Mouse (Mus musculus) liver, embryonic 11.5 days (tissue): ENCODE data around the gene Harbi1. TPM values are rescaled to one million over a fixed set of nuclear protein-coding genes. Genes with fewer than 3 reads are reported as not detected.

Experiments
- ATAC-seq: fragments of 200-750 bp; cut with Nextera tagmentation; replicated peaks from 2 replicates; pipeline ENCODE4 v1.8.0; 2017; ENCODE audit warnings: moderate number of reproducible peaks, mild to moderate bottlenecking, moderate TSS enrichment, moderate library complexity; ENCODE audit not compliant: low FRiP score
- DNase-seq: peaks from one replicate; pipeline ENCODE4 v3.0.0-alpha.2; 2017; ENCODE audit warnings: low spot score
- H3K27ac ChIP-seq: fragments of 300-500 bp; sonication (generic); 2 replicates; pipeline ENCODE4 v1.5.1; 2014; ENCODE audit warnings: mild to moderate bottlenecking, low read depth, low read length, control low read depth
- H3K27me3 ChIP-seq: fragments of 300-500 bp; sonication (generic); replicated peaks from 2 replicates; pipeline ENCODE4 v1.6.1; 2014; ENCODE audit warnings: low read length, mixed read lengths; ENCODE audit not compliant: control insufficient read depth, insufficient read depth
- H3K36me3 ChIP-seq: fragments of 300-500 bp; sonication (generic); 2 replicates; pipeline ENCODE4 v1.6.1; 2014; ENCODE audit warnings: mild to moderate bottlenecking, low read length, moderate library complexity, mixed read lengths; ENCODE audit not compliant: control insufficient read depth, insufficient read depth
- H3K4me1 ChIP-seq: fragments of 300-500 bp; sonication (generic); replicated peaks from 2 replicates; pipeline ENCODE4 v1.6.1; 2014; ENCODE audit warnings: low read length, mixed read lengths; ENCODE audit not compliant: control insufficient read depth, insufficient read depth
- H3K4me2 ChIP-seq: fragments of 300-500 bp; sonication (generic); 2 replicates; pipeline ENCODE4 v1.6.1; 2014; ENCODE audit warnings: mild to moderate bottlenecking, control low read depth, moderate library complexity
- H3K4me3 ChIP-seq: fragments of 300-500 bp; sonication (generic); 2 replicates; pipeline ENCODE4 v1.5.1; 2014; ENCODE audit warnings: low read depth, low read length, control low read depth
- H3K9ac ChIP-seq: fragments of 300-500 bp; sonication (generic); 2 replicates; pipeline ENCODE4 v1.6.1; 2014; ENCODE audit warnings: low read depth, low read length, control low read depth
- H3K9me3 ChIP-seq: fragments of 300-500 bp; sonication (generic); 2 replicates; pipeline ENCODE4 v1.6.1; 2016; ENCODE audit warnings: low read length, inconsistent platforms, mixed read lengths; ENCODE audit not compliant: control insufficient read depth
- WGBS: fragments of 180-500 bp; shearing (Covaris S2); extraction: QIAGEN DNeasy Blood & Tissue Kit; methylation state at CpG from one replicate; pipeline ENCODE4 v1.1.7; 2014; 5-methylcytosine and 5-hydroxymethylcytosine counted together
- polyA plus RNA-seq: library from polyadenylated mRNA; unstranded; fragments of >200 nt; fragmentation: Nextera tagmentation; extraction: Ambion mirVana; gene quantifications from 2 replicates; pipeline ENCODE4 v1.2.1, GENCODE M21; 2014

Harbi1 gene
- polyA plus RNA-seq, 1 experiment from 2014 or later = 16.3 TPM

DNA sequence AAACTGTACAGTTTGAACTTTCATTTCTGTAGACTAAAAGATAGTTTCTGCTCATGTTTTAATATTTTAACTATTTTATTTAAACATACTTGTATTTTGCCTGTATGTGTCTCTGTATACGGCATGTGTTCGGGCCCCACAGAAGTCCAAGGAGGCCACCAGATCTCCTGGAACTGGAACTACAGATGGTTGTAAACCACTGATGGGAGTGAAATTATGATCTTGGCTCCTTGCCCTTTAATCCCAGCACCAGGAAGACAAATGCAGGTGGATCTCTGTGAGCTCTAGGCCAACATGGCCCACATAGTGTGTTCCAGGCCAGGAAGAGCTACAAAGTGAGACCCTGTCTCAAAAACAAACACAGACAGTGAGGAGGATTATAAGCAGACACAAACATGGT, 9.3 kb upstream of the Harbi1 start:
- ATAC-seq (no peak), DNase-seq (no peak)
- H3K4me2 ChIP-seq = no peak overlapping the region
- H3K4me1 ChIP-seq = no peaks in the 10 kb centered on the region
- H3K27me3 ChIP-seq = no peaks in the 10 kb centered on the region
- no peak overlapping the region for H3K27ac ChIP-seq
- no peak overlapping the region for H3K4me3 ChIP-seq
- WGBS = 96% methylated on average over 2 of the region's 2 CpGs
- H3K36me3 ChIP-seq = no peaks in the 10 kb centered on the region
- H3K9me3 ChIP-seq = no peaks in the 10 kb centered on the region
- no peak overlapping the region for H3K9ac ChIP-seq

DNA sequence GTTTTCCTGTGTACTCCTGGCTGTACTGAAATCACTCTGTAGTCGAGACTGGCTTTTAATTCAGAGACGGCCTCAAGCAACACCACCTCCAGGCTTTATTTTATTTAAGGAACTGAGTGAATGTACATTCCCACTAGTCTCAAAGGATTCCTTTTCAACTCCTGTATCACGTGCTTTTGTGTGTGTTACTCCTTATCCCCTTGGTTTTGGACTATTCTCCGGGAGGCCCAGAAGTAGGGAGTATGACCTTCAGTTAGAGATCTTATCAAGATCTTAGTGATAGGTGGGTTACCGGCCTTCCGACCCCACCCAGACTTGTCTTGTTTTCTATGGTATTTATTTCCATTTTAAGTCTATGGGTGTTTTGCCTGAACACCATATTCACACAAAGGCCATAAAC, 4.9 kb upstream of the Harbi1 start:
- no peak overlapping the region for H3K4me3 ChIP-seq
- H3K27me3 ChIP-seq = no peaks in the 10 kb centered on the region
- no peak for DNase-seq
- 78% methylated on average over 6 of the region's 6 CpGs for WGBS
- ATAC-seq = no peak
- no peak overlapping the region for H3K9ac ChIP-seq
- peaks cover 6% of the 10 kb centered on the region for H3K4me1 ChIP-seq
- H3K36me3 ChIP-seq = no peaks in the 10 kb centered on the region
- H3K9me3 ChIP-seq = no peaks in the 10 kb centered on the region
- no peak overlapping the region for H3K4me2 ChIP-seq
- no peak overlapping the region for H3K27ac ChIP-seq

DNA sequence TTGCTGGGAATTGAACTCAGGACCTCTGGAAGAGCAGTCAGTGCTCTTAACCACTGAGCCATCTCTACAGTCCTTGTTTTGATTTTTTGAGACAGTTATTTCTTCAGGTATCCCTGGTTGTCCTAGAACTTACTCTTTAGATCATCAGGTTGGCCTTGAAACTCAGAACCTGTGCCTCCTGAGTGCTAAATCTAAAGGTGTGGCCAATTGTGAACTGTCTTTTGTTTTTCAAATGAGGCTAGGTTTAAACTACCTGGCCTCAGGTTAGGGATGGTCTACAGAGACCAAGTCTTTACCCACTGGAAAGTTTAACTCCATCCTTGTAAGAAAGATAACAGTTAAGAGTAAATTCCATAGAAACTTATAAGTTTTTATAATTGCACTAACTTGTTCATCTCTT, 4.2 kb upstream of the Harbi1 start:
- H3K27ac ChIP-seq = no peak overlapping the region
- H3K4me2 ChIP-seq = no peak overlapping the region
- H3K4me3 ChIP-seq = no peak overlapping the region
- no peaks in the 10 kb centered on the region for H3K27me3 ChIP-seq
- no peaks in the 10 kb centered on the region for H3K36me3 ChIP-seq
- ATAC-seq (no peak), DNase-seq (no peak)
- H3K4me1 ChIP-seq = peaks cover 6% of the 10 kb centered on the region
- H3K9ac ChIP-seq = no peak overlapping the region
- no peaks in the 10 kb centered on the region for H3K9me3 ChIP-seq

DNA sequence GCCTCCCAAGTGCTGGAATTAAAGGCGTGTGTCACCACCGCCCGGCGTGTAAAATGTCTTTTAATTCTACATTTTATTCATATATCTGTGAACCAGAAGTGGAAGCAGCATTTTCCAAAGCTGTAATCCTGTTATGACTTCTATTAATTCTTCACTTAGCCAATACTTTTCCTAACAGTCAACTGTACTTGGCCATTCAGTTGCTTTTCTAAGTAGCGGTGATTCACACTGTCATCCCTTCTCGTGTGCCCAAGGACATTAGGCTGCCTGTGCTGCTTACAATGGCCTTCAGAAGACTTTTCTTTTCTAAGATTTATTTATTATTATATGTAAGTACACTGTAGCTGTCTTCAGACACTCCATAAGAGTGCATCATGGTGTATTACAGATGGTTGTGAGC, 2.3 kb upstream of the Harbi1 start:
- H3K36me3 ChIP-seq = peaks cover 2% of the 10 kb centered on the region; the same call in 1 of the 2 replicates
- 95% methylated on average over 6 of the region's 6 CpGs for WGBS
- DNase-seq = no peak
- H3K4me2 ChIP-seq = no peak overlapping the region
- H3K27me3 ChIP-seq = no peaks in the 10 kb centered on the region
- H3K9ac ChIP-seq = no peak overlapping the region
- H3K27ac ChIP-seq = no peak overlapping the region
- no peak overlapping the region for H3K4me3 ChIP-seq
- H3K4me1 ChIP-seq = peaks cover 6% of the 10 kb centered on the region
- H3K9me3 ChIP-seq = no peaks in the 10 kb centered on the region
- no peak for ATAC-seq

DNA sequence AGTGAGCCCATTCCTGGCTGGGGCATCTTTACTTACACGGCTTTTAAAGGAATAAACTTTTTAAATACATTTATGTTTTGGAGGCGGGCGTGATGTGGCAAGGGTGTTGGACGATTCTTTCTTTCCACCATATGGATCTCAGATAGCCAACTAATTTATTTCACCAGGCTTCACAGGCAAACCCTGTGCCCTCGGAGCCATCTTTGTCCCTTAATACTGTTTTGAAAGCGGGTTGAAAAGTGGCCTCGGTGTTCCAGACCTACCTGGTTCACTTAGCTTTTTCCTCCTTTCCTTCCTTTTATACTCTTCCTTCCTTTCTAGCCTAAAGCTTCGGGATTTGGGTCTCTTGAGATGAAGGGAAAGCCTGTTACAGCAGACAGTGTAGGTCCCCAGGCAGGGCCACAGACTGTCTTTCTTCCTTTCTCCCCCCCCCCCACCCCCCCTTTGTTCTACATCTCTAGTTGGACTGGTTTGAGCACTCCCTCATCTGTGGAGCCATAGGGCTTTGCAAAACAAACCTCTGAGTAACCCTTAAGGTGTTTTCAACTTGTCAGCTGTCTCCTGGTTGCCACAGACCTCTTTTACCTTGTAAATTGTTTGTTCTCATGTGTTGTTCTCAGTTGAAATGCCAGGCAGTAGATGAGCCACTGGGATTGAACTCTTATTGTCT, 739 bp downstream of the Harbi1 start:
- peak overlapping the region; percentile 68 for H3K4me2 ChIP-seq
- H3K4me3 ChIP-seq = peak overlapping the region; percentile 77
- H3K36me3 ChIP-seq = peaks cover 2% of the 10 kb centered on the region; the same call in 1 of the 2 replicates
- peak overlapping the region; percentile 81 for H3K27ac ChIP-seq
- WGBS = 4% methylated on average over 8 of the region's 8 CpGs
- peaks cover 6% of the 10 kb centered on the region for H3K4me1 ChIP-seq
- H3K27me3 ChIP-seq = no peaks in the 10 kb centered on the region
- DNase-seq (no peak), ATAC-seq (0 out of 2 replicates have a peak, but pooled peaks have one; percentile 9)
- no peaks in the 10 kb centered on the region for H3K9me3 ChIP-seq
- peak overlapping the region; percentile 77 for H3K9ac ChIP-seq

DNA sequence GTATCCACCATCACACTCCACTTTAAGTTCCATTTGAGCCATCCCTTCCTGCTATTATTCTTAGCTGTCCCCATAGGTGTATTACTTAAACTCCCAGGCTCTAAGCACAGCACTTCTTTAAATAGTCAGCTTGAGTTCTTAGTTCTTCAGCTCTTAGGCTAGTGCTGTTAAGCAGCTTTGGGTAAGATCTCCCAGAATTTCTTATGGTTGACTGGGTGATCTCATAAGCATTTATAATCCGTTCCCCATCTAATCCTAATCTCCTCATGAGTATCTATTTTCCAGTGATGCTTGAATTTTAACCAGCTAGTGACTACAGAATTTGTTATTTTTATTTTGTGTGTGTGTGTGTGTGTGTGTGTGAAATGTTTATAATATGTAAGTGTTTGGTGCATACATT, 4.3 kb downstream of the Harbi1 start:
- Histone ChIP-seq H3K27me3 (no peaks in the 10 kb centered on the region), H3K9me3 (no peaks in the 10 kb centered on the region), H3K4me3 (no peak overlapping the region), H3K27ac (no peak overlapping the region), H3K36me3 (peaks cover 2% of the 10 kb centered on the region; the same call in 1 of the 2 replicates), H3K9ac (no peak overlapping the region), H3K4me2 (no peak overlapping the region), H3K4me1 (no peaks in the 10 kb centered on the region; the same call in 1 of the 2 replicates)
- no peak for DNase-seq
- no peak for ATAC-seq
- 88% methylated on average over 1 of the region's 1 CpGs for WGBS

DNA sequence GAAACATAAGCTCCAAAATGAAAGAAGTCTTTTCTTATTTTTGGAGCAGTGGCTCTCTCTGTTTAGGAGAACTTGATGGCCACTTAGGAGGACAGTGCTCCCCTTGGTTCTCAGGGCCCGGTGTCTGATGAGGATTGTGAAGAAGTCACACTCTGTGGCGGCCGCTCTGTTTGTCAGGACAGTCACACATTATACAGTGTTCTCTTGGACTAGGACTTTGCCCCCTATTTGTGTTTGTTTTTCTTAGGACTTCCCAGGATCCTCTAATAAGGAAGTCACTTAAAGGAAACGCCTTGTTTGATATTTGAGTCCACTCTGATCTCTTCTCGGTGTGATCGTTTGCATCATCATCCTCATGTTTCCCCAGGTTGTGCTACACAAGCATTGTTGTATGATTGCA, 7.6 kb downstream of the Harbi1 start:
- no peak for ATAC-seq
- no peak overlapping the region for H3K4me3 ChIP-seq
- H3K4me2 ChIP-seq = no peak overlapping the region
- H3K4me1 ChIP-seq = no peaks in the 10 kb centered on the region; the same call in 1 of the 2 replicates
- H3K9me3 ChIP-seq = no peaks in the 10 kb centered on the region
- WGBS = 80% methylated on average over 6 of the region's 6 CpGs
- H3K9ac ChIP-seq = no peak overlapping the region
- H3K27me3 ChIP-seq = no peaks in the 10 kb centered on the region
- peaks cover 3% of the 10 kb centered on the region; the same call in 1 of the 2 replicates for H3K36me3 ChIP-seq
- H3K27ac ChIP-seq = no peak overlapping the region
- no peak for DNase-seq

DNA sequence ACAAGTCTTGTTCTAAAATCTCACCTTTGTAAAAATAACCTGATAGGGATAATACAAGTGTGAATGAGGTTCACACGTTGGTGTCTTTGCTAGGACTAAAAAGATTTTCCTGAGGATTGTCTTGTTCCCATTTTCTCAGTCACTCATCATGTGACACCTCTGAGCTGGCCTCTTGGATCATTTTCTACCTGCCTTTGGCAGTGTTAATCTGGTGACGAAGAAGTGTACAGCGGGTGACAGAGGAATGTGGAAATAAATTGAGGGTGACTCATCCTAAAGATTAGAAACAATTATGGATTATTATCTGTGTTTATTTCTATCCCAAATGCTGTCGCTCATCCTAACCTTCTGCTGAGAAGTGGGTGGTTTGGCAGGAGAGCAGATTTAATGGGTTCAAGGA, 12.7 kb downstream of the Harbi1 start:
- Histone ChIP-seq H3K36me3 (peaks cover 3% of the 10 kb centered on the region; the same call in 1 of the 2 replicates), H3K9me3 (no peaks in the 10 kb centered on the region), H3K27me3 (no peaks in the 10 kb centered on the region), H3K4me3 (no peak overlapping the region), H3K9ac (no peak overlapping the region), H3K27ac (no peak overlapping the region), H3K4me2 (no peak overlapping the region), H3K4me1 (peaks cover 3% of the 10 kb centered on the region)
- 66% methylated on average over 4 of the region's 4 CpGs for WGBS
- DNase-seq = no peak
- ATAC-seq = no peak

DNA sequence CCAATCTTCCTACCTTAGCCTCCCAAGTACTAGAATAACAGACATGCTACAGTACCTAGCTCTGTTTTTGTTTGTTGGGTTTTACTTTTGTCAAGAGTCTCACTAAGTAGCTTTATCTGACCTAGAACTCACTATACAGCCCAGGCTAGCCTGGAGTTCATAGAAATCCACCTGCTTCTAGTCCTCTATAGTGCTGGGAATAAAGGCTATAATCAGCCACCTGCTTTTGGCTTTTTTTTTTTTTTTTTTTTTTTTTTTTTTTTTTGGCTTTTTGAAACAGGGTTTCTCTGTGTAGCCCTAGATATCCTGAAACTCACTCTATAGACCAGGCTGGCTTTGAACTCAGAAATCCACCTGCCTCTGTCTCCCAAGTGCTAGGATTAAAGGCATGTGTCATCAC, 13.3 kb downstream of the Harbi1 start:
- DNase-seq = no peak
- Histone ChIP-seq H3K27me3 (no peaks in the 10 kb centered on the region), H3K27ac (no peak overlapping the region), H3K9me3 (no peaks in the 10 kb centered on the region), H3K36me3 (peaks cover 3% of the 10 kb centered on the region; the same call in 1 of the 2 replicates), H3K4me1 (peaks cover 3% of the 10 kb centered on the region), H3K4me2 (no peak overlapping the region), H3K9ac (no peak overlapping the region), H3K4me3 (no peak overlapping the region)
- ATAC-seq = no peak
